Mouse (Mus musculus): ENCODE measurements around the gene Mcpt4. TPM values are rescaled to one million over a fixed set of nuclear protein-coding genes. Genes with fewer than 3 reads are reported as not detected.
"Not testable (repeated sequence)": the region's sequence is repeated elsewhere in the genome, so short reads cannot be mapped to it uniquely, and the experiment has no call there.

Gene Mcpt4
- polyA plus RNA-seq (2012; rRNA removed) = 1.9 and 2.9 TPM in 2 replicates

DNA sequence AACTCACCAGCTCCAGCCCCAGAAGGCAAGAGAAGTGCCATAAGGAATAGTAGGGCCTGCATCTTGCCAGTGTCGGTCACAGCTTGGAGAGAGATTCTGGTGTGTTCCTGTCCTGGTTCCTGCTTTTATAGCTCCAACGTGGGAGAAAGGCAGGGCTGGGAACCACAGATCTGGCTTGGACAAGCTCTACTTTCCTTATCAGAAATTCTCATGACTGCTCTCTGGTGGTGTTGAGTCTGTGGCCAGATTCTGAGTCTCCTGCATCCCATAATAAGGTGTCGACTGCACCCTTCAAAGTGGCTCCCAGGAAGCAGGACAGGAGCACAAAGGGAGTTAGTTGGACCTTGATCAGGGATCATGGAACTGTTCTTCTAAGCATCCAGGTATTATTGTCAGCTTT is at the start of gene Mcpt4:
TSS of gene Mcpt4 (minus strand) at position 101 of the 400 bp plus-strand sequence.
- H3K4me3 ChIP-seq (ENCODE audit: control insufficient read depth, insufficient read depth, low read length); H3K27ac ChIP-seq (ENCODE audit: control insufficient read depth, insufficient read depth, low read length); H3K36me3 ChIP-seq (ENCODE audit: control insufficient read depth, insufficient read depth, low read length); H3K4me1 ChIP-seq (replicated peaks; ENCODE audit: control insufficient read depth, insufficient read depth, low read length); DNase-seq; H3K27me3 ChIP-seq (ENCODE audit: control insufficient read depth, insufficient read depth, low read length): not testable (repeated sequence)
- 72% methylated on average over 3 of the region's 3 CpGs for WGBS

DNA sequence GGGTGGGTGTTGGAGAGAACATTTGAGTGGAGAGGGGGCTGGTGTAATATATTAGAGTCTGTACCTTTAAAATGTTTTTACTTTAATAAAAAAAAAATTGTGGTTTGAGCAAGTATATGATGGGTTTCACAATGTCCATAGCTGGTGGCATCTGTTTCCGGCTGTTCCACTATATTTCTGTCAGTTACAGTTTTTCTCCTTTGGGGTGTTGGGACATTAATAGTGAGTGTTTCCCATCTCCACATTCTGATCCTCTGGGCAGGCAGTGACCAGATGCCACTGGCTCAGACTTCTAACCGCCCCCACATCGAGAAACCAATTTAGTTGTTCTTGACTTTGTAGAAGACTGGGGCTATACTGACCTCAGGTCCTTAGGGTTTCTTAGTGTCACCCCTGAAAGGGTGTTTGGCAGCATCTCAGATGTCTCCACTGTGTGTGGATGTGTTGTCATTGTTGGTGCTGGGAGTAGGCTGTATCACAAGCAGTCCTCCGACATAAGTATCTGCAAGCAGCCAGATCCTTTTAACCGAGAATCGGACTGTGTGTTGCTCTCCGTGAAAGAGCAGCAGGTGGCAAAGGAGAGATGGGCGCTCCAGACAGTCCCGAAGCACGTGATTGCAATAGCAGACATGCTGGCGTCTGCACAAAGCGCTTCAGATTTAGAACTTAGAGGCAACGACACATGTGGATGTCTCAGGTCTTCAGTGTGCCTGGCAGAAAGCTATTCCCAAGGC is 43.5 kb upstream of the Mcpt4 start:
- no peaks in the 10 kb centered on the region for H3K4me1 ChIP-seq (replicated peaks; ENCODE audit: control insufficient read depth, insufficient read depth, low read length)
- H3K27me3 ChIP-seq (ENCODE audit: control insufficient read depth, insufficient read depth, low read length) = no peaks in the 10 kb centered on the region
- WGBS = 67% methylated on average over 13 of the region's 13 CpGs
- TF ChIP-seq CTCF (IDR thresholded peaks at IDR 0.05; ENCODE audit: borderline replicate concordance, control insufficient read depth, extremely low read depth, insufficient read depth, low read length, poor library complexity) (no peak), POLR2A (IDR thresholded peaks at IDR 0.05; ENCODE audit: control insufficient read depth, extremely low read depth, insufficient read depth, low read length, poor library complexity) (no peak)
- no peaks in the 10 kb centered on the region for H3K36me3 ChIP-seq (ENCODE audit: control insufficient read depth, insufficient read depth, low read length)
- H3K27ac ChIP-seq (ENCODE audit: control insufficient read depth, insufficient read depth, low read length) = no peak overlapping the region
- DNase-seq = no peak
- no peak overlapping the region for H3K4me3 ChIP-seq (ENCODE audit: control insufficient read depth, insufficient read depth, low read length)

DNA sequence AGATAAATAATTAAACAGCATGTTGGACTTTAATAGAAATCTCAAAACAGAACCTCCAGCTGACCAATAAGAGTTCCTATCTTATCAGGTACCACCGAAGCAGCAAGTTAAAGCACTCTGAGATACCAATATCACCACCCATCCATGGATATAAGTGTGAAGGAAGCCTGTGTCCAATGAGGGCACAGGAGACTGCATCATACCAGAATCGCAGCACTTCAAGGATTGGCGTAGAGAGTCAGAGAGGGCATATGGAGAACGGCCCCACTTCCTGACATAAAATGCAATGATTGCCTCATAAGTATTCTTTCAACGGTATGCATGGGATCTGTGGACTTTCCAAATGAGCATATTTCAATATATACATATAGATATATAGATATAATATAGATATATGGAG is 42.9 kb upstream of the Mcpt4 start:
- H3K36me3 ChIP-seq (ENCODE audit: control insufficient read depth, insufficient read depth, low read length) = no peaks in the 10 kb centered on the region
- no peaks in the 10 kb centered on the region for H3K27me3 ChIP-seq (ENCODE audit: control insufficient read depth, insufficient read depth, low read length)
- TF ChIP-seq CTCF (IDR thresholded peaks at IDR 0.05; ENCODE audit: borderline replicate concordance, control insufficient read depth, extremely low read depth, insufficient read depth, low read length, poor library complexity) (no peak), POLR2A (IDR thresholded peaks at IDR 0.05; ENCODE audit: control insufficient read depth, extremely low read depth, insufficient read depth, low read length, poor library complexity) (no peak)
- no peak overlapping the region for H3K4me3 ChIP-seq (ENCODE audit: control insufficient read depth, insufficient read depth, low read length)
- no peak overlapping the region for H3K27ac ChIP-seq (ENCODE audit: control insufficient read depth, insufficient read depth, low read length)
- no peak for DNase-seq
- no peaks in the 10 kb centered on the region for H3K4me1 ChIP-seq (replicated peaks; ENCODE audit: control insufficient read depth, insufficient read depth, low read length)
- 83% methylated on average over 5 of the region's 5 CpGs for WGBS

- DNase-seq = no peak
- TF ChIP-seq CTCF (IDR thresholded peaks at IDR 0.05; ENCODE audit: borderline replicate concordance, control insufficient read depth, extremely low read depth, insufficient read depth, low read length, poor library complexity) = no peak
- TF ChIP-seq POLR2A (IDR thresholded peaks at IDR 0.05; ENCODE audit: control insufficient read depth, extremely low read depth, insufficient read depth, low read length, poor library complexity) = no peak
- WGBS = 66% methylated on average over 3 of the region's 3 CpGs
- no peak overlapping the region for H3K27ac ChIP-seq (ENCODE audit: control insufficient read depth, insufficient read depth, low read length)
- no peaks in the 10 kb centered on the region for H3K4me1 ChIP-seq (replicated peaks; ENCODE audit: control insufficient read depth, insufficient read depth, low read length)
- H3K36me3 ChIP-seq (ENCODE audit: control insufficient read depth, insufficient read depth, low read length) = no peaks in the 10 kb centered on the region
- H3K4me3 ChIP-seq (ENCODE audit: control insufficient read depth, insufficient read depth, low read length) = no peak overlapping the region
- H3K27me3 ChIP-seq (ENCODE audit: control insufficient read depth, insufficient read depth, low read length) = no peaks in the 10 kb centered on the region
Observed at GRCm38 (mm10) chr14:56103452-56103851, 41.3 kb upstream of the Mcpt4 start.

- WGBS = 19% methylated on average over 10 of the region's 10 CpGs
- H3K4me3 ChIP-seq (ENCODE audit: control insufficient read depth, insufficient read depth, low read length) = no peak within 1 kb of the TSS
- TF ChIP-seq POLR2A (IDR thresholded peaks at IDR 0.05; ENCODE audit: control insufficient read depth, extremely low read depth, insufficient read depth, low read length, poor library complexity) = no peak
- TF ChIP-seq CTCF (IDR thresholded peaks at IDR 0.05; ENCODE audit: borderline replicate concordance, control insufficient read depth, extremely low read depth, insufficient read depth, low read length, poor library complexity) = no peak
- H3K27ac ChIP-seq (ENCODE audit: control insufficient read depth, insufficient read depth, low read length) = no peak within 1 kb of the TSS
- H3K4me1 ChIP-seq (replicated peaks; ENCODE audit: control insufficient read depth, insufficient read depth, low read length) = no peaks in the 10 kb centered on the region
- DNase-seq = no peak
- no peaks in the 10 kb centered on the region for H3K27me3 ChIP-seq (ENCODE audit: control insufficient read depth, insufficient read depth, low read length)
- no peaks in the 10 kb centered on the region for H3K36me3 ChIP-seq (ENCODE audit: control insufficient read depth, insufficient read depth, low read length)
Observed at GRCm38 (mm10) chr14:56102386-56102785, 40.3 kb upstream of the Mcpt4 start, which contains the start of gene Ctsg. Gene Ctsg (minus strand): TSS chr14:56102574.

- no peak overlapping the region for H3K27ac ChIP-seq (ENCODE audit: control insufficient read depth, insufficient read depth, low read length)
- no peaks in the 10 kb centered on the region for H3K27me3 ChIP-seq (ENCODE audit: control insufficient read depth, insufficient read depth, low read length)
- no peaks in the 10 kb centered on the region for H3K4me1 ChIP-seq (replicated peaks; ENCODE audit: control insufficient read depth, insufficient read depth, low read length)
- H3K36me3 ChIP-seq (ENCODE audit: control insufficient read depth, insufficient read depth, low read length) = no peaks in the 10 kb centered on the region
- peak; percentile 25 for DNase-seq
- no peak overlapping the region for H3K4me3 ChIP-seq (ENCODE audit: control insufficient read depth, insufficient read depth, low read length)
- WGBS = 77% methylated on average over 4 of the region's 4 CpGs
- TF ChIP-seq POLR2A (IDR thresholded peaks at IDR 0.05; ENCODE audit: control insufficient read depth, extremely low read depth, insufficient read depth, low read length, poor library complexity) (no peak), CTCF (IDR thresholded peaks at IDR 0.05; ENCODE audit: borderline replicate concordance, control insufficient read depth, extremely low read depth, insufficient read depth, low read length, poor library complexity) (no peak)
Observed at GRCm38 (mm10) chr14:56098940-56099339, 36.8 kb upstream of the Mcpt4 start.

GRCm38 (mm10) chr14:56097597-56097996 is 35.5 kb upstream of the Mcpt4 start:
- H3K27ac ChIP-seq (ENCODE audit: control insufficient read depth, insufficient read depth, low read length) = no peak overlapping the region

More at GRCm38 (mm10) chr14:56097597-56097996, 35.5 kb upstream of the Mcpt4 start:
- Histone ChIP-seq H3K4me1 (replicated peaks; ENCODE audit: control insufficient read depth, insufficient read depth, low read length) (no peaks in the 10 kb centered on the region), H3K4me3 (ENCODE audit: control insufficient read depth, insufficient read depth, low read length) (no peak overlapping the region), H3K36me3 (ENCODE audit: control insufficient read depth, insufficient read depth, low read length) (no peaks in the 10 kb centered on the region), H3K27me3 (ENCODE audit: control insufficient read depth, insufficient read depth, low read length) (no peaks in the 10 kb centered on the region)
- no peak for DNase-seq
- WGBS = 90% methylated on average over 1 of the region's 1 CpGs
- TF ChIP-seq POLR2A (IDR thresholded peaks at IDR 0.05; ENCODE audit: control insufficient read depth, extremely low read depth, insufficient read depth, low read length, poor library complexity) = no peak
- no peak for TF ChIP-seq CTCF (IDR thresholded peaks at IDR 0.05; ENCODE audit: borderline replicate concordance, control insufficient read depth, extremely low read depth, insufficient read depth, low read length, poor library complexity)
